ENCODE assay signal across 9 mouse cellular contexts in the genomic region with DNA sequence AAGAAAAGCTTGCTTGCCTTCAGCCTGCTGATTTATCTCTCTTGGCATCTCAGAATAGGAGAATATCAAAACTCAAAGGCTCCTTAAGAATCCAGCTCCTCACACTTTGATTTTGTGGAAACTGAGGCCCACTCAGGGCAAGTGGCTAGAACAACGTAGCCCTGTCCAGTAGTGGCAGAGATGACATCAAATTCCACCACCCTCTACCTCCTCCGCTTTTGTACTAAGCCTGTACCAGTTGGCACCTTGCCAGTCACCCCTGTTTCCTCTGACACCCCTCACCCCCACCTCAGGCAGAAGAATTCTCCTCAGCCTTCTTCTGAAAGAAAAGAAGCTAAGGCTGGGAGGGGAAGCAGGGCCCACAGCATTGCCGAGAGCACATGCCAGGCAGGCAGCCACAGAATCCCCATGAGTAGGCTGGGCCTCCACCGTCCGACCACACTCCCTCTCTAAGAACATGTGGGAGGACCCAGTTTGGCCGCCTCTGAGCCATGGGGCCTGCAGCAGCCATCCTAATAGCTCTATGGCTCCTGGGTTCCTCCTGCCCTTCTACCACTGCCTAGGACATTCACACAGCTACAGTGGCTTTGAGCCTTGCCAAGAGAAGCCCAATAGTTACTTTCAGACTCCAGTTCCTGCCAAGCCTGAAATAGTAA.
DNase-seq lines count a peak whose midpoint lies in the region; ATAC-seq and TF ChIP-seq lines count a peak whose summit lies in the region.
"Had no signal": no experiment of that assay in that cellular context is flagged by ENCODE, and none has a peak within 500 bp of the region (broad histone marks: within the 10 kb centered on the region; RNA-seq: fewer than 3 reads in every experiment).

No protein-coding gene starts in this region.

- DNase-seq in liver = peak; percentile 28
- no peak for DNase-seq in liver, embryonic 11.5 days (ENCODE audit: low spot score)
- DNase-seq in layer of hippocampus, adult 8-10 months (ENCODE audit: low spot score in 2 of 2) = peak; percentile 29 to 40
- DNase-seq in lung, postnatal 4 days = peak; percentile 61 to 88
- DNase-seq in cerebellum, postnatal 4 days (ENCODE audit: low spot score in 2 of 2) = no peak

- ATAC-seq in liver, embryonic 11.5 days (replicated peaks; ENCODE audit: low FRiP score) = no peak
- ATAC-seq in embryonic facial prominence, embryonic 15.5 days (ENCODE audit: insufficient number of reproducible peaks, low FRiP score, low TSS enrichment, low read depth) = peak; percentile 86
- ATAC-seq in heart, embryonic 14.5 days (ENCODE audit: insufficient number of reproducible peaks, insufficient read depth, low FRiP score, low read depth) = peak; percentile 77

- no peak overlapping the region for H3K4me3 ChIP-seq in liver, embryonic 11.5 days (ENCODE audit: low read depth, low read length)
- no peak overlapping the region for H3K4me3 ChIP-seq in embryonic facial prominence, embryonic 15.5 days (replicated peaks)
- no peak overlapping the region for H3K4me3 ChIP-seq in heart, embryonic 14.5 days (ENCODE audit: control insufficient read depth in 1 of 2, insufficient read depth in 1 of 2, low read depth in 1 of 2, low read length in 2 of 2)
- H3K4me3 ChIP-seq in testis, adult 2 months (ENCODE audit: control insufficient read depth, low read depth, low read length) = no peak overlapping the region

- no peak for TF ChIP-seq POLR2A in testis, adult 2 months (IDR thresholded peaks at IDR 0.05; ENCODE audit: control insufficient read depth, low read depth, low read length)

- H3K9ac ChIP-seq in liver, embryonic 11.5 days (ENCODE audit: low read depth, low read length) = no peak overlapping the region
- H3K9ac ChIP-seq in embryonic facial prominence, embryonic 15.5 days = no peak overlapping the region
- no peak overlapping the region for H3K9ac ChIP-seq in heart, embryonic 14.5 days (ENCODE audit: low read length)

- peaks cover 24% of the 10 kb centered on the region for H3K4me1 ChIP-seq in liver, embryonic 11.5 days (replicated peaks; ENCODE audit: control insufficient read depth, insufficient read depth, low read length)
- H3K4me1 ChIP-seq in embryonic facial prominence, embryonic 15.5 days = peaks cover 25% of the 10 kb centered on the region
- peaks cover 14% of the 10 kb centered on the region in 2 experiments for H3K4me1 ChIP-seq in heart, embryonic 14.5 days (ENCODE audit: control insufficient read depth in 2 of 2, insufficient read depth in 2 of 2, low read length in 2 of 2)
- peaks cover 5% of the 10 kb centered on the region for H3K4me1 ChIP-seq in testis, adult 2 months (ENCODE audit: control insufficient read depth, insufficient read depth, low read length)

- H3K36me3 ChIP-seq in liver, embryonic 11.5 days (ENCODE audit: control insufficient read depth, insufficient read depth, low read length) = no peaks in the 10 kb centered on the region
- no peaks in the 10 kb centered on the region for H3K36me3 ChIP-seq in embryonic facial prominence, embryonic 15.5 days
- H3K36me3 ChIP-seq in heart, embryonic 14.5 days (ENCODE audit: control insufficient read depth, insufficient read depth, low read length) = no peaks in the 10 kb centered on the region
- no peaks in the 10 kb centered on the region for H3K36me3 ChIP-seq in testis, adult 2 months (ENCODE audit: control insufficient read depth, insufficient read depth, low read length)

- no peaks in the 10 kb centered on the region for H3K9me3 ChIP-seq in liver, embryonic 11.5 days (ENCODE audit: control insufficient read depth, low read length)
- H3K9me3 ChIP-seq in embryonic facial prominence, embryonic 15.5 days (replicated peaks) = no peaks in the 10 kb centered on the region
- H3K9me3 ChIP-seq in heart, embryonic 14.5 days (ENCODE audit: control insufficient read depth, low read length) = no peaks in the 10 kb centered on the region

- 0 out of 2 replicates have a peak, but pooled peaks cover 2% of the 10 kb centered on the region for H3K27me3 ChIP-seq in liver, embryonic 11.5 days (replicated peaks; ENCODE audit: control insufficient read depth, insufficient read depth, low read length)
- no peaks in the 10 kb centered on the region for H3K27me3 ChIP-seq in embryonic facial prominence, embryonic 15.5 days
- H3K27me3 ChIP-seq in heart, embryonic 14.5 days (ENCODE audit: control insufficient read depth, insufficient read depth, low read length) = peaks cover 2% of the 10 kb centered on the region; the same call in 1 of the 2 replicates
- H3K27me3 ChIP-seq in testis, adult 2 months (ENCODE audit: control insufficient read depth, insufficient read depth, low read length) = no peaks in the 10 kb centered on the region

- H3K27ac ChIP-seq in liver, embryonic 11.5 days (ENCODE audit: low read depth, low read length) = no peak overlapping the region; the same call in 1 of the 2 replicates
- H3K27ac ChIP-seq in embryonic facial prominence, embryonic 15.5 days (replicated peaks) = peak overlapping the region; percentile 77
- H3K27ac ChIP-seq in heart, embryonic 14.5 days (replicated peaks in 1 of 2; ENCODE audit: control insufficient read depth in 1 of 2, insufficient read depth in 1 of 2, low read depth in 2 of 2, low read length in 2 of 2) = peak overlapping the region; percentile 19 to 35; a peak in 3 of 4 replicates
- H3K27ac ChIP-seq in testis, adult 2 months (ENCODE audit: control insufficient read depth, insufficient read depth, low read depth, low read length) = peak overlapping the region; percentile 25; the same call in 1 of the 2 replicates
- H3K27ac ChIP-seq: macrophage had no signal

- no peak for TF ChIP-seq CTCF in testis, adult 2 months (IDR thresholded peaks at IDR 0.05; ENCODE audit: control insufficient read depth, insufficient read depth, insufficient replicate concordance, low read depth, low read length)

- H3K4me2 ChIP-seq in liver, embryonic 11.5 days = no peak overlapping the region
- no peak overlapping the region; the same call in 1 of the 2 replicates for H3K4me2 ChIP-seq in embryonic facial prominence, embryonic 15.5 days (replicated peaks)
- H3K4me2 ChIP-seq in heart, embryonic 14.5 days (ENCODE audit: low read length) = no peak overlapping the region

- WGBS in liver, embryonic 11.5 days = 48% methylated on average over 6 of the region's 6 CpGs
- WGBS in embryonic facial prominence, embryonic 15.5 days = 18% methylated on average over 6 of the region's 6 CpGs
- whole genome bisulfite sequencing in heart, embryonic 14.5 days = 34% methylated on average over 6 of the region's 6 CpGs

Comparison
In these comparisons a context has a peak if more than half of its experiments do, and no peak if none do; other contexts are left out.
1. DNase-seq: peak in liver (single experiment), layer of hippocampus, adult 8-10 months (2 of 2) and lung, postnatal 4 days (2 of 2); none in liver, embryonic 11.5 days (single experiment) and cerebellum, postnatal 4 days (0 of 2).